Mouse (Mus musculus): Measurements from ENCODE around the gene Hist1h2ad. TPM values are rescaled to one million over a fixed set of nuclear protein-coding genes. Genes with fewer than 3 reads are reported as not detected.
A peak's percentile ranks its signal among the peaks of the same experiment; 100 is the strongest.
"Not testable (repeated sequence)": the region's sequence is repeated elsewhere in the genome, so short reads cannot be mapped to it uniquely, and the experiment has no call there.

The Hist1h2ad gene
- total RNA-seq, 2 experiments from 2014 or later: 3.0 to 5.1 TPM

DNA sequence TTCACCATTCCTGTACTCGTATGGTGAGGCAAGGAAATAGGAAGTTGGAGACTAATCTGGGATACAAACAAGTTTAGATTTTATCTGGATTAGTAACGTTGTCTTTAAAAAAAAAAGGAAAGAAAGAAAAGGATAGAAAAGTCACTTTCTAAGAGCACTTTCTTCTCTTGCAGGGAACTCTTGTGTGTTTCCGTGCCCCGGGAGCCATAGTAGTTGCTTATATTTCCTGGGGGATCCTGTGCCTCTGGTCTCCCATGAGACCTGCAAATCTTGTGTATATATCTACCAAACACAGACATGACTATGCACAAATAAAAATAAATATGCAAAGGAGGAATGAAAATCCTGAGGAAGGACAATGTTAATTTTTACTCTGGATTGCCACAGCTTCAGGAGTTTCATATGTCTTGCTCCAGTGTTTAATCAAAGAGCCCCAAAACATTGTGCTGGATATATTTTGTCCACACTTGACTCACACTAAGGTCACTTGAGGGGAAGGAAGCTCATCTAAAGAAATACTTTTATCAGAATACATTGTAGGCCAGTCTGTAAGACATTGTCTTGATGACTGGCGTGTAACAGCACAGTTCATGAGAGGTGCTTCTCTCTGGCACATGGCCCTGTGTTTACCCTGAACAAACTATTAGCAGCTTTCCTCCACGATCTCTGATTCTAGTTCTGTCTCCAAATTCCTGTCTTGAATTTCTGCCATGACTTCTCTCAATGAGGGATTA, 2.9 kb downstream of the Hist1h2ad start:
- DNase-seq (ENCODE audit: low spot score in 2 of 2): no peak
- intact Hi-C loops (cut with DNase I): no loop called here

DNA sequence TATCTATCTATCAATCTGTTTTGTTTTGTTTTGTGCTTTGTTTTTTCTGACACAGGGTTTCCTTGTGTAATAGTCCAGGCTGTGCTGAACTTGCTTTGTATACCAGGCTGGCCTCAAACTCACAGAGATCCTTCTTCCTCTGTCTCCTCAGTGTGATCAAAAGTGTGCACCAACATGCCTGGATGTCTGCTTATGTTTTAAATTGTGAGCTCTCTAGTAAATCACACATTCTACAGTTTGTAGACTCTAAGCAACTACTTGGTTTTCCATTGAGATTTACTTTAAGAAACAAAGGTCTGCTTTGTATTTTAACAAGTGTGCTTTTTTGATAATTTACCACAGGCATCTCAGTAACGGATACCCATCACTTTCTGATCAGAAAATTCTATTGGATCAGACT, 3.7 kb downstream of the Hist1h2ad start:
- no peak for DNase-seq (ENCODE audit: low spot score in 2 of 2)
- intact Hi-C loops (cut with DNase I): no loop called here

DNA sequence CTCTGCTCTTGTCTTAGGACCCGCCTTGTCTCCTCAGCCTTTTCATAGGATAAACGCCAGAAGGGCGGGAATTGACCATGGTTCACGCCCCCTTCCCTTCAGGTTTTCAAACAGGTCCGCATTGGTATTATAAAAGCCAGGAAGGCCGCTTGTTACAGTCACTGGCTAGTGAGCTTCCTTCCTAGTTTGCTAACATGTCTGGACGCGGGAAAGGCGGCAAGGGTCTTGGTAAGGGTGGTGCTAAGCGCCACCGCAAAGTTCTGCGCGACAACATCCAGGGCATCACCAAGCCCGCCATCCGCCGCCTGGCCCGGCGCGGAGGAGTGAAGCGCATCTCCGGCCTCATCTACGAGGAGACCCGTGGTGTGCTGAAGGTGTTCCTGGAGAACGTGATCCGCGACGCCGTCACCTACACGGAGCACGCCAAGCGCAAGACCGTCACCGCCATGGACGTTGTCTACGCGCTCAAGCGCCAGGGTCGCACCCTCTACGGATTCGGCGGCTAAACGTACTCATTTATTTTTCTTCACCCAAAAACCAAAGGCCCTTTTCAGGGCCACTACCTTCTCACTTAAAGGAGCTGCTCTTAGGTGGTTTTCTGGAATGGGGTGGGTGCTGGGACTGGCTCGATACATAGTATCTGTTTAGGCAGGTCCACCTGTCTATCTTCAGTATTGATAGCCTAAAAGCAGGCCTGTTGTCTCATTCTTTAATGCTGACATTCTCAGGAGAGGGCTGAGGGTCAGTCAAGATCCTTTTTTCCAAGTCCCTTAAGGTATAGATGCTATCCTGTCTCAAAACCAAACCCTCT, 7.4 kb downstream of the Hist1h2ad start, which contains the start of gene Hist1h4d:
TSS of gene Hist1h4d (plus strand) at position 191 of the 811 bp plus-strand sequence.
- intact Hi-C loops (cut with DNase I): loop anchor here (5.0 kb wide), 2 partner anchors 116 to 156 kb away; partner anchors contain the start of genes Hist1h1c, Hist1h1t and Hist1h4c
- peak; percentile 98 for DNase-seq (ENCODE audit: low spot score in 2 of 2)

DNA sequence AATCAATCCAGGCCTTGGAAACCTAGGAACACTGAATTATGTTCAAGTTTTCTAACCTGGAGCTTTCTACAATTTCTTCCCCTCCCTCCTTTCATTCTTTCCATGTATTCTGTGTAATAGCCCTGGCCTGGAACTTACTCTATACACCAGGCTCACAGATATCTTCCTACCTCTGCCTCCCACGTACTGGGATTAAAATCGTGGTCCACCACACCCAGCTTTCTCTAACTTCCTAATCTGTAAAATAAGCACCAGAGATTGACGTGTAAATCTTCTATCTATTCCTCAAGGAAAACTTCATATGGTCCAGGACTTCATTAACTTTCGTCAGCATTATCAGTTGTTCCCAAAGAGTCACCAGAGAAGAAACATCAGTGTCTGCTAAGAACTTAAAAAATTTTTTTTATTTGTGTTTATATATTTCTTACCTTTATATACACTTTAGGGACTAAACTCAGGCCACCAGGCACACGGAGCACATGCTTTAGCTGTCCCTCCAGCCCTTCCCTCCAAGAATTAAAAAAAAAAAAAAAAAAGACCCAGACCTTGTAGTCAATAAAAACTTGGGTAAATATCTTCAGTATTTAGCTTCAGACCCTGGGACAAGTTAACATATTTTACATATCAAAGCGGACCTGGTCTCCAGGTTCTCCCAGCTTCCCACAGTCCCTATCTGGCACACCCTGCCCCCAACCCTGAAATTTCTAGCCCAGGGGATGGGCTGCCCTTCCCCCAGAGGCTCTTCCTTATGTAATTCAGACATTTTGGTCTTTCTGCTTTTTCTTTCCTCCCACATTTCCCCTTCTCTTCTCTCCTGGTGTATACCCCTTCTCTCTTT, 8.3 kb downstream of the Hist1h2ad start:
- DNase-seq (ENCODE audit: low spot score in 2 of 2): no peak
- intact Hi-C loops (cut with DNase I): loop anchor here (5.0 kb wide), 2 partner anchors 115 to 155 kb away; partner anchors contain the start of genes Hist1h1c, Hist1h1t and Hist1h4c

DNA sequence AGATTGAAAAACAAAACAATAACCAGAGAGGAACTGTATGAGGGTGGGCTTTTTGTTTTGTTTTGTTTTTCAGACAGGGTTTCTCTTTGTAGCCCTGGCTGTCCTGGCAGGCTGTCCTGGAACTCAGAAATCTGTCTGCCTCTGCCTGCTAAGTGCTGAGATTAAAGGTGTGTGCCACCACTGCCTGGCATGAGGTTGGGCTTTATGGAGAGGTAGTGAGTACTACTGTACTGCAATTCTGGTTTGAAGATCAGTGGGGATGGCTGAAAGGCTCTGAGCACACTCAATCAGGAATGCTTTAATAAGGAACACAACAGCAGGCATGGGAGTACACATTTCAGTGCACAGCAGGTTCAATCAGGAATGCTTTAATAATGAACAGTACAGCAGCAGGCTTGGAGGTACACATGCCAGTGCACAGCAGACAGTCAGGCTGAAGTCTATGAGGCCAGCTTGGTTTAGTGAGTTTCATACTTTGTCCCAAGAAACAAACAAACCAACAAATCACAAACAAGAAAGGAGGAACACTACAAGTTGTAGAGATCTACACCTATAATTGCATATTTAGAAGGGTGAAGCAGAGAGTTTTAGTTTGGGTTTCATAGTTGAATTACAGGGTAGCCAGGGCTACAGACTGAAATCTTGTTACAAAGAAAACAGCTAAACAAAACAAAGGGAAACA, 9.3 kb downstream of the Hist1h2ad start:
- intact Hi-C loops (cut with DNase I): loop anchor here (5.0 kb wide), 2 partner anchors 114 to 154 kb away; partner anchors contain the start of genes Hist1h1c, Hist1h1t and Hist1h4c
- DNase-seq (ENCODE audit: low spot score in 2 of 2): no peak

DNA sequence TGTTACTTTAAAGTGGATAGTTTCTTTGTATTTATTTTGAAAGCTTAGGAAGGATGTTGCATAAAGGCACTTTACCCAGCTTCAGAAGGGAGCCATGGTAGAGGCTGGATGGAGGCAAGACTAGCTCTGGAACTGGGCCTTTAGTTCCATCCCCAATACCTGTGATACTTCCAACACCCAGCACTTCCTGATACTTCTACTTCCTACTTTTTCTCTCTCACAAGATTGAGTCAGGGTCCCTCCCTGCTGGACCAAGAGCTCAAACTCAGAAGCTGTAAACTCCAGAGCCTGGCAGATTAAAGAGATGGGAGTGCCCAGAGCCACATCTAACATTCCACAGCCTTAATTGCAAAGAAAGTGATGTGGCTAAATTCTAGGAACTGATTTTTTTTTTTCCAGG, 10.2 kb downstream of the Hist1h2ad start:
- DNase-seq (ENCODE audit: low spot score in 2 of 2): no peak
- intact Hi-C loops (cut with DNase I): loop anchor here (5.0 kb wide), 2 partner anchors 113 to 153 kb away; partner anchors contain the start of genes Hist1h1c, Hist1h1t and Hist1h4c

DNA sequence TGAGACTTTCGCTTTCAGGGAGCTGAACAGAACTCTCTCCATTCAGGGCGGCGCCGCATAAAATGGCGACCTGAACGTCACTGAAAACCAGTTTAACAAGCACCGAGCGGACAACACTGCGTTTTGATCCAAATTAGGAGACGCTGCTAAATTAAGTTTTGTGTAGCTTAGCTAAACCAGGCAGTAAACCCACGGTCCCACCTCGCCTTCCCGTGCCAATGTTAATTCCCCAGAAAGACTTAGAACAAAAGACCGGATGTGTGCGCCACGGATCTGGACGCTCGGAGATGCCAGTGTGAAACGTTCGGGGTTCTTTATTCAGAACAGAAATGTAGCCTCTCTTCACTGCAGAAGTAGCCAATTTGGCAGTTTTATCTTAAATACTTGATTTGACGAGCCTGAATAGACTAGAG, 10.9 kb downstream of the Hist1h2ad start:
- peak; percentile 61 to 73 for DNase-seq (ENCODE audit: low spot score in 2 of 2)
- intact Hi-C loops (cut with DNase I): no loop called here

DNA sequence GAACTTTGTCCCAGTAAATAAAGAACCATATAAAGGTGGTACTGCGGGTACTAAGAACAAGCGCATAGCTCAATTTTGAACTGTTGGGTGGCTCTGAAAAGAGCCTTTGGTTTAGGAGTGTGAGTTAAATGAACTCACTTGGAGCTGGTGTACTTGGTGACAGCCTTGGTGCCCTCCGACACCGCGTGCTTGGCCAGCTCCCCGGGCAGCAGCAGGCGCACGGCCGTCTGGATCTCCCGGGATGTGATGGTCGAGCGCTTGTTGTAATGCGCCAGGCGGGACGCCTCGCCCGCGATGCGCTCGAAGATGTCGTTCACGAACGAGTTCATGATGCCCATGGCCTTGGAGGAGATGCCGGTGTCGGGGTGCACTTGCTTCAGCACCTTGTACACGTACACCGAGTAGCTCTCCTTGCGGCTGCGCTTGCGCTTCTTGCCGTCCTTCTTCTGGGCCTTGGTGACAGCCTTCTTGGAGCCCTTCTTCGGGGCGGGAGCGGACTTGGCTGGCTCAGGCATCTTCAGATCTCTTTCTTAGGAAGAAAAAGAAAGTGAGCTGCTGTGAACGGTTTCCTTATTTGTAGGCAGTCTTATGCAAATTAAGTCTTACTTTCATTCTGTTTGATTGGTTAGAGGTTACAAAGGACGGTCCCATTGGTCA, 11.4 kb downstream of the Hist1h2ad start:
- peak; percentile 79 to 92 for DNase-seq (ENCODE audit: low spot score in 2 of 2)
- intact Hi-C loops (cut with DNase I): loop anchor here (1.0 to 2.0 kb wide), 2 partner anchors 13 to 33 kb away; no protein-coding TSS in a partner anchor

DNA sequence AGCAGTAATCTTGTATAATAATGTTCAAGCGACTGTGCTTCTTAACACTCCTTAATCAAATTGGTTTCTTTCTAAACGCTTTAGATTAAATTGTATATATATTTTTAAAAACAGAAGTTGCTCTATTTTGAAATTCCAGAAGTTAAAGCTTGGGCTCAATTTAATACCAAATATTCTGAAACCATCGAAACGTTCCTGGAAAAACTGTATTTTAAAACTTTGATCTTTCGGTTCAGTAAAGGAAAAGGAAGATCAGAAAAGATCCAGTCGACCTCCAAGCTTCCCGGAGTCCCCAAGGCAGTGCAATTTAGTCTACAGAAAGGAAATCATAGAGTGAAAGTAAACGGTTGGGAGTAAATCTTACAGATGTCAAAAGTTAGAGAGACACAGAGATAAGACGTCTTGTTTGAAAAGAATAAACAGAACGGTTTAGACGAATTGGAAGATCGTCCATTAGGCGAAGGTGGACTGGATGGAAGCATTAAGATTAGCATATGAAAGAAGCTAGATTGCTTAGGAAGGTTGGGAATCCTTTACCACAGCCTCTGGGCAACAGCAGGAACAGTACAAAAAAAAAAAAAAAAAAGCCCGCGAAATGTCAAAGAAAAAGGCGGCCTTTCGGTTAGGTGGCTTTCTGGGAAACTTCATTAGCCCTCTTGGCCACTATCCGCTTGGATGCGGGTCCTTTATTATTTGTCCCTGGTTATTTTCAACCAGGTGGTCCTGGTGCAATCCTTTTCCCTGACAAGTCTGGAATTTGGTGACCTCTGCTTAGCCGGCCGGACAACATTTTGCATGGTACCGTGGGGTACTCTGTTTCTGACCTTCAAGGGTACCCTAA, 12.1 kb downstream of the Hist1h2ad start:
- DNase-seq (ENCODE audit: low spot score in 2 of 2): no peak
- intact Hi-C loops (cut with DNase I): loop anchor here (1.0 to 2.0 kb wide), 2 partner anchors 12 to 32 kb away; no protein-coding TSS in a partner anchor

DNA sequence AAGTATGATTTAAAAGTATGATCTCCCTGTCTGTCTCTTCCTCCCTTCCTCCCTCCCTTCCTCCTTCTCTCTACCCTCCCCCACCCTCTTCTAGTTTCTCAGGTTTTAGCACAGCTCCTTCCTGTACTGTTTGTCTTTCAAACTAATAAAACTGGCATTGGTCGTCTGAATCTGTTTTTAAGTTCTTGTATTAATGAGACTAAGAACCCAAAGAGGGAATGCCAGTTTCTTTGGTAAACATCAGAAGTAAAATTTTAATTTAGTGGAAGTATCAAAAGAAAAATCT, 12.7 kb downstream of the Hist1h2ad start:
- DNase-seq (ENCODE audit: low spot score in 2 of 2): no peak
- intact Hi-C loops (cut with DNase I): loop anchor here (1.0 to 2.0 kb wide), 2 partner anchors 11 to 32 kb away; no protein-coding TSS in a partner anchor

DNA sequence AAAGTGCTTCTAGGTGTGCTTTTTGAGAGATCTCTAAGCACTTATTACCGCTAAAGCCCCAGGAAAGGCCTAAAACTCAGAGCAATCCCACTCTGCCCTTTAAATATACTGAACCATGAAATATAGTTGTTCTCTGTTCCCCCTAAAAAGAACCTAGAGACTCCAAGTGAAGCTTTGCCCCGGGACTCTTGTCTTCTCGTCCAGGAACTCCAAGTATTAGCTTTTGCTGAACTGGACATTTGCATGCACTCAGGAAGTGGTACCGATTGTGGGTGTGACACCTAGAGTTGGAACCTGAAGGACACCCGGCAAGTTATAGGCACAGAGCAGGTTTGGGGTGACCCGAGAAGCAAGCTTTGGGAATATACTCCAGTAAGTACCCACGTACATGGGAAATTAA, 17.0 kb downstream of the Hist1h2ad start:
- intact Hi-C loops (cut with DNase I): no loop called here
- no peak for DNase-seq (ENCODE audit: low spot score in 2 of 2)

DNA sequence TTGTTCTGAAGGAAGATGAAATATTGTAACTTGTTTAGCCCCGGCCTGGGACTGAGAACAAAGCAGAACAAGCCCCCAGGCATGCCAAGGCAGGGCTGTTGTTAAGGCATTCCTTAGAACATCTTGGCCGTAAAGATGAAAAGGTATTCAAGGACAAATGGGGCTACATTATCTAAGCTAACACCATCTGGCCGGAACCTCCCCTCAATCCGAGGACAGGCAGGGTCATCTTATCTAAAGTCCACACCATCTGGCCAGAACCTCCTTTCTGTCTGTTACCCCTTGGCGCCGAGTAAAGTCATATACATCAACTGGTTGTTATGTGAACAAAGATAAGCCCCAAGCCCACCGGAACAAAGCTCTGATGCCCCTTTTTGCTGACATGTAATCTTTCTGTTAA, 17.7 kb downstream of the Hist1h2ad start:
- intact Hi-C loops (cut with DNase I); DNase-seq (ENCODE audit: low spot score in 2 of 2): not testable (repeated sequence)

DNA sequence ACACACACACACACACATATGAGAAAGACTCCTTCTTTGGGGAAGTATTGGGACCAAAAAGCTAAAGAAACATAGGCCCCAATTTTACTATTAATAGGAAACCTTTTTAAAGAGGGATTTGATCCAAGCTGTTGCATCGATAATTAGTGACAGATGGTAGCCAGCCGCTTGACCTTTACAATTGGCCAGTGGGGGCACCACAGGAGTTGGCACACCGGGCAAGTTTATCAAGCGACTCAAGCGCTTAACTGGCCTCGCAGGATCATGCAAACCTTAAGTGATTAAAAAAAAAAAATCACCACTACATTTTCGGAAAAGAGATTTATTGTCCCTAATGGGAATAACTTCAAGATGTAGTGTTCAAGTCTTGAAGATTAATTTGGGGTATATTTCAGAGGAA, 18.4 kb downstream of the Hist1h2ad start:
- no peak for DNase-seq (ENCODE audit: low spot score in 2 of 2)
- intact Hi-C loops (cut with DNase I): no loop called here

DNA sequence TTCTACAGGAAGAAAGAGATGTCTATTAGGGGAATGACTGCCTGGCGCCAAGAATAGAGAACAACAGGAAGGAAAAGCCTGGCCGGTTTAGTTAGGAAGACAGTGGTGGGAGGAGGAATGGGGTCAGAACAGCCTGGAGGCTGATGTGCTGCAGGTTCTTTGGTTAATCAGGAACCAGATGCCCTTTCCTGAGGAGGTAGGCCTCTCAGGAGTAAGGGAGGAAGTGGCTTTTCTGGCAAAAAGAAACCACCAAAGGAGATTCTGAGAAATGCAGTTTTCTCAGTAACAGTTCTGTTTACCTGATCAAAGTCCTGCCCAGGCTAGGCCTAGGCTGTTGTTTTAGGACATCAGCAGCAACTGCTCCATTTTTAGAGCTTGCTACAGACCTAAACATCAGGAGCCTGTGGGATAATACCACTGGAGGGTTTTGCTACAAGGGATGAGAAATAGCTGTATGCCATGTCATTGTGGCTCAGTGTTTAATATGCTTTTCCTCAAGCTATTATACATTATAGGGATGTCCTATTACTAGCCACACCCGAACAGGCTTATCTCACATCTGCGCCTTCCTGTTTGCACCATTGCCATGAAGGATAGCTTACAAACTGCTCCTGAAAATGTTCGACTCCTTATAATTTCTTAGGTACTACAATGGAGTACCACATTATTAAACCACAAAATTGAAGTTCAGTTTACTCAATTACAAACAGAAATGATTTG, 19.0 kb downstream of the Hist1h2ad start:
- intact Hi-C loops (cut with DNase I): no loop called here
- DNase-seq (ENCODE audit: low spot score in 2 of 2): no peak

DNA sequence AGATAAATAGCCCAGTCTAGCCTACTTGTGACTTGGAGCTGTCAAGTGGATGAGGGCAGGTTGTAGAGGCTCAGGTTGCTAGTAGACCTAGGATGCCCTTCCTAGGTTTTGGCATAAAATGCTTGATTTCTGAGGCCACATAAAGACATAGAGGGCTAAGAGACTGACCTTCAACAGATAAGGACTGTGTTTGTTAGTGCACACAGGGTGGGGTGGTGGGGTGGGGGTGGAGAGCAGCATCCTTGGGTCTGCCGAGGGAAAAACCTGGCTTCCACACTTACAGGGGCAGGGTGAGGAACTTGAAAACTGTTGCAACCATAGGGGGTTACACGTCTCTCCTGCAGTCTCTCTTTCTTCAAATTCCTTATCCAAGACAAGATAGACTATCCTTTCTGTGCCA, 21.0 kb downstream of the Hist1h2ad start:
- intact Hi-C loops (cut with DNase I): no loop called here
- no peak for DNase-seq (ENCODE audit: low spot score in 2 of 2)

DNA sequence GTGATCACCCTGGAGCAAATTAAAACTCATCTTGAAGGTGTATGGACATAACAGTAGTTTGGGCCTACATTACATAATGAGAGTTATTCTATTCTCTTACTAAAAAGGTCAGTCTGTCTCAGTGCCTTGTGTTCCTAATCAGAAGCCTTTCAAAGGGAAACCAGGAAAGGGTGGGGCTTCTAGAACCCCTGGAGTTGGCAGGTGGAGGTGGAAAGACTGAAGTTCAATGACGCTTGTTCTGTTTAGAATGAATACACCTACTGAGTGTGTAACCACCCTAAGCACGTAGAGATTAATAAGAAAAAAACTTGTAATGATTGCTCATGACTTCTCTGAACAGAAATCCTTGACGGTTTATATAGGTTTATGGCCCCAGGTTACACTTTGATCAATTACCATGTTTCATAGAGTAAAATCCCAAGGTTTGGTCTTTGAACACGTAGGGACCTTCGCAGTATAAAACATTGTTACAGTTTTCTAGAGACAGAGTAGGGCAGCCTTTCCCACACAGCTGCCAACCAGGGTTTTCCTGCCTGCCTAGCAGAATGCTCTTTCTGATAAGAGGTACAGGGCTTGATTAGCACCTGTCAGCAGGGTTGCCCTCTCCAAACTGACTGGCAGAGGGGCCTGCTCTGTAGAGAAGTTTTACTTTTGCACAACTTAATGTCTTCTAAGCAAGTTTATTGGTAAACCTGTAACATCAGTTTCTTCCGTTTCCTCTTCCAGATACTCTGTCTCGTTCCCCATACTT, 21.6 kb downstream of the Hist1h2ad start:
- DNase-seq (ENCODE audit: low spot score in 2 of 2): no peak
- intact Hi-C loops (cut with DNase I): no loop called here

All from left cerebral cortex, postnatal 14 days (tissue).